Mouse (Mus musculus): ENCODE data around the gene Per1.

- no peak for TF ChIP-seq CTCF (IDR thresholded peaks at IDR 0.05; ENCODE audit: low read depth, low read length)
- TF ChIP-seq POLR2A (IDR thresholded peaks at IDR 0.05; ENCODE audit: insufficient read depth, low read length): no peak
- TF ChIP-seq EP300 (IDR thresholded peaks at IDR 0.05; ENCODE audit: insufficient read depth, low read depth, low read length): no peak
Observed at GRCm38 (mm10) chr11:69089616-69090290, 5.3 kb upstream of the Per1 start.

Measured in ES-Bruce4 (cell line).